In the genomic region with DNA sequence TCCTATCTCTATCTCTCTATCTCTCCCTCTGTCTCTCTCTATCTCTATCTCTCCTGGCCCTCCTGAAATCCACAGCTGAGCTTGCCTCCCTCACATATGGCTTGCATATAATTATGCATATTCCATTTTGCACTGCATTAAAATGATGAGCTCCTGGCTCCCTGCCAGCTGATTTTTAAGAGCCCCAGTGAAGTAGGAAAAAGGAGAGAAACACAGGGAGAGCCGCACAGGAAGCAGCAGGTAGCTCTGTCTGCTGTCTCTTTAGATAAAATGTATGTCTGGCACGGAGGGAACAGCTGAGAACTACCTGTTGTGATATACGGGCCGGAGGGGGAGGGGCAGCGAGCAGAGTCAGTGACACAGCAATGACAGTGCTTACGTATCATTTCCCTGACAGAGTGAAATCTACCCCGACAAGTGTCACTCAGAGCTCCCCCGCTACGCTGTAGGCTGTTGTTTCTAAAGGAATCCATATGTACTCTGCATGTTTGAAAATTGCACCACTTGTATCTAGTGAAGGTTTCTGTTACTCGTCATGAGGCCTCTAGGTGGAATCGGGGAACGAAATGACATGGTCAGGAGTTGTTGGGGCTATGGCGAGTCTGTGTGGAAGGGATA, we compare ENCODE assay signal across 11 mouse cellular contexts.
DNase-seq lines count a peak whose midpoint lies in the region; ATAC-seq and TF ChIP-seq lines count a peak whose summit lies in the region.
"Had no signal": no experiment of that assay in that cellular context is flagged by ENCODE, and none has a peak within 500 bp of the region (broad histone marks: within the 10 kb centered on the region; RNA-seq: fewer than 3 reads in every experiment).

No protein-coding gene starts in this region.

- 0 out of 2 replicates have a peak overlapping the region, but pooled peaks have one; percentile 2 for H3K4me2 ChIP-seq in heart, embryonic 12.5 days

- H3K79me2 ChIP-seq in MEL (ENCODE audit: control insufficient read depth, insufficient read depth, low read length, poor library complexity) = no peaks in the 10 kb centered on the region

- intact Hi-C loops in left cerebral cortex, postnatal 10 days (cut with DNase I) = no loop called here
- intact Hi-C loops in gastrocnemius, postnatal 14 days (cut with DNase I; ENCODE audit: low total_unique reads) = no loop called here

- no peaks in the 10 kb centered on the region for H3K27me3 ChIP-seq in heart, embryonic 12.5 days (replicated peaks)
- H3K27me3 ChIP-seq in MEL (ENCODE audit: control insufficient read depth in 1 of 2, insufficient read depth in 2 of 2, low read length in 2 of 2) = no peaks in the 10 kb centered on the region; a peak in 1 of 4 replicates

- DNase-seq in heart, adult 18-20 months = no peak
- DNase-seq in MEL (ENCODE audit: low read depth, low spot score) = peak; percentile 48
- DNase-seq in left cerebral cortex, postnatal 10 days (ENCODE audit: extremely low spot score in 1 of 2, low spot score in 2 of 2) = peak; percentile 65 to 67
- DNase-seq in gastrocnemius, postnatal 14 days = no peak
- no peak for DNase-seq in adrenal gland, adult 2 months
- no peak for DNase-seq in cerebellum, adult 9-10 months
- DNase-seq: cerebellum, adult 11 months; kidney, adult 8-10 months had no signal

- peak in 1 of 2 experiments; percentile 27; a peak in 1 of 4 replicates for TF ChIP-seq EP300 in MEL (IDR thresholded peaks at IDR 0.05; ENCODE audit: low read depth in 1 of 2, low read length in 2 of 2)

- TF ChIP-seq POLR2A in MEL (IDR thresholded peaks at IDR 0.05; ENCODE audit: control insufficient read depth in 1 of 2, insufficient read depth in 1 of 2, low read depth in 1 of 2, low read length in 2 of 2, poor library complexity in 1 of 2) = no peak

- H3K9ac ChIP-seq in heart, embryonic 12.5 days = no peak overlapping the region
- H3K9ac ChIP-seq in MEL (ENCODE audit: control insufficient read depth, low read depth, low read length, poor library complexity, severe bottlenecking) = no peak overlapping the region

- 63% methylated on average over 13 of the region's 13 CpGs for WGBS in heart, embryonic 12.5 days

- no peak overlapping the region for H3K27ac ChIP-seq in heart, embryonic 12.5 days (ENCODE audit: poor library complexity, severe bottlenecking)
- no peak overlapping the region for H3K27ac ChIP-seq in MEL (ENCODE audit: control insufficient read depth, low read depth, low read length)
- H3K27ac ChIP-seq: stomach, postnatal 0 days had no signal

- no peak for TF ChIP-seq CTCF in MEL (IDR thresholded peaks at IDR 0.05 in 2 of 3, conservative IDR thresholded peaks at IDR 0.05 in 1 of 3; ENCODE audit: control insufficient read depth in 1 of 3, insufficient read depth in 1 of 3, low read depth in 2 of 3, low read length in 3 of 3, poor library complexity in 1 of 3, severe bottlenecking in 1 of 3)

- H3K4me3 ChIP-seq in heart, embryonic 12.5 days = no peak overlapping the region
- H3K4me3 ChIP-seq in MEL (ENCODE audit: control insufficient read depth in 1 of 2, insufficient read depth in 1 of 2, low read depth in 2 of 2, low read length in 2 of 2) = no peak overlapping the region; a peak in 2 of 4 replicates

- H3K36me3 ChIP-seq in heart, embryonic 12.5 days = no peaks in the 10 kb centered on the region
- peaks cover 0 to 7% of the 10 kb centered on the region in 2 experiments; a peak in 2 of 4 replicates for H3K36me3 ChIP-seq in MEL (ENCODE audit: control insufficient read depth in 1 of 2, insufficient read depth in 2 of 2, low read length in 2 of 2)

- no peak for ATAC-seq in heart, embryonic 12.5 days (ENCODE audit: insufficient number of reproducible peaks, low FRiP score)
- ATAC-seq in frontal cortex, adult (ENCODE audit: low TSS enrichment) = peak; percentile 50

- peaks cover 24% of the 10 kb centered on the region for H3K4me1 ChIP-seq in heart, embryonic 12.5 days (replicated peaks)
- H3K4me1 ChIP-seq in MEL (ENCODE audit: control insufficient read depth in 1 of 2, insufficient read depth in 2 of 2, low read length in 2 of 2) = peaks cover 0 to 11% of the 10 kb centered on the region in 2 experiments; a peak in 3 of 4 replicates

- no peaks in the 10 kb centered on the region for H3K9me3 ChIP-seq in heart, embryonic 12.5 days (replicated peaks)
- no peaks in the 10 kb centered on the region for H3K9me3 ChIP-seq in MEL (replicated peaks; ENCODE audit: insufficient read depth, low read length)

- TF ChIP-seq RAD21 in MEL (IDR thresholded peaks at IDR 0.05; ENCODE audit: low read depth, low read length) = no peak

TF ChIP-seq in MEL, 35 proteins besides CTCF, POLR2A, EP300 and RAD21:
- TF ChIP-seq TAL1 (IDR thresholded peaks at IDR 0.05; ENCODE audit: low read length) (peak; percentile 14; the same call in 1 of the 2 replicates), MEF2A (IDR thresholded peaks at IDR 0.05; ENCODE audit: extremely low read depth, insufficient replicate concordance, low read depth, low read length, poor library complexity, severe bottlenecking) (no peak), ETS1 (IDR thresholded peaks at IDR 0.05; ENCODE audit: low read depth, low read length) (peak; percentile 60)

Comparison
In these comparisons a context has a peak if more than half of its experiments do, and no peak if none do; other contexts are left out.
1. DNase-seq: peak in MEL (single experiment) and left cerebral cortex, postnatal 10 days (2 of 2); none in heart, adult 18-20 months (0 of 2), gastrocnemius, postnatal 14 days (single experiment), adrenal gland, adult 2 months (single experiment) and cerebellum, adult 9-10 months (single experiment).